In genomic region chr6:115601715-115602523, GRCm38 (mm10) we compare ENCODE assay signal across 8 mouse cellular contexts. TPM values are rescaled to one million over a fixed set of nuclear protein-coding genes. Genes with fewer than 3 reads are reported as not detected.
A peak's percentile ranks its signal among the peaks of the same experiment; 100 is the strongest.
DNase-seq lines count a peak whose midpoint lies in the region; ATAC-seq lines count a peak whose summit lies in the region.

TSS of gene Mkrn2 (plus strand) at chr6:115601902.

- H3K9ac ChIP-seq in hindbrain, embryonic 15.5 days: peak within 1 kb of the TSS; percentile 66

- DNase-seq in ZHBTc4 (ENCODE audit: low read depth, low spot score): peak; percentile 93
- peak; percentile 86 to 89 for DNase-seq in cerebellum, postnatal 36 days
- peak; percentile 85 for DNase-seq in gastrocnemius, adult 18-20 months (ENCODE audit: low spot score)
- DNase-seq in layer of hippocampus, postnatal 36 days: peak; percentile 68 to 71
- peak; percentile 86 for DNase-seq in retina, postnatal 7 days (ENCODE audit: low read depth, low spot score)
- peak; percentile 64 to 83 for DNase-seq in urinary bladder, adult 18-20 months (ENCODE audit: low spot score in 2 of 2)

- H3K9me3 ChIP-seq in hindbrain, embryonic 15.5 days: no peaks in the 10 kb centered on the region

- under 1% methylated on average over 60 of the region's 61 CpGs for WGBS in hindbrain, embryonic 15.5 days
- WGBS in macrophage (ENCODE audit: missing documents): under 1% methylated on average over 61 of the region's 61 CpGs

- no peaks in the 10 kb centered on the region for H3K27me3 ChIP-seq in hindbrain, embryonic 15.5 days

- H3K4me2 ChIP-seq in hindbrain, embryonic 15.5 days: peak within 1 kb of the TSS; percentile 78

- no peaks in the 10 kb centered on the region for H3K36me3 ChIP-seq in hindbrain, embryonic 15.5 days
- no peaks in the 10 kb centered on the region for H3K36me3 ChIP-seq in macrophage (ENCODE audit: inconsistent target)

- H3K79me2 ChIP-seq in macrophage (ENCODE audit: inconsistent target): peaks cover 46% of the 10 kb centered on the region

- ATAC-seq in hindbrain, embryonic 15.5 days (ENCODE audit: low FRiP score, low read depth): peak; percentile 90

- H3K4me3 ChIP-seq in hindbrain, embryonic 15.5 days: peak within 1 kb of the TSS; percentile 75
- H3K4me3 ChIP-seq in macrophage (ENCODE audit: inconsistent target): peak within 1 kb of the TSS; percentile 79

- peak within 1 kb of the TSS; percentile 87 for H3K27ac ChIP-seq in hindbrain, embryonic 15.5 days (replicated peaks)
- H3K27ac ChIP-seq in macrophage: peak within 1 kb of the TSS; percentile 2; the same call in 1 of the 2 replicates

- H3K4me1 ChIP-seq in hindbrain, embryonic 15.5 days (replicated peaks): peaks cover 15% of the 10 kb centered on the region

RNA-seq across cellular contexts. Expression of gene Mkrn2, which starts in this region (rescaled TPM):
- total RNA-seq in gastrocnemius, adult 18-20 months (2021): 10 to 100 TPM; 52.8 to 52.9 TPM
- polyA plus RNA-seq in hindbrain, embryonic 15.5 days (2015; fragmentation: Nextera tagmentation; extraction: Ambion mirVana): 32.0 and 36.7 TPM in 2 replicates
- 10 to 100 TPM; 32.8 to 34.0 TPM for total RNA-seq in layer of hippocampus, postnatal 36 days (2021)
- total RNA-seq in macrophage (2018; cell fraction: chromatin; rRNA removed): 10 to 100 TPM in 9 of 26 experiments, 1 to 10 TPM in 15, under 1 TPM in 2; 0.85 to 17.7 (median 6.2) TPM
- 10 to 100 TPM in 5 of 26 experiments, 1 to 10 TPM in 21; 4.3 to 12.0 (median 8.3) TPM for total RNA-seq in macrophage (2018; cell fraction: cytosol; rRNA removed)
- total RNA-seq in macrophage (2018; cell fraction: nucleus; rRNA removed): 10 to 100 TPM in 5 of 26 experiments, 1 to 10 TPM in 21; 1.3 to 24.0 (median 4.9) TPM
- 6.5 to 7.7 TPM (median 7.1 TPM) in 3 replicates for polyA plus RNA-seq in macrophage (2018)

Comparison
In these comparisons a context has a peak if more than half of its experiments do, and no peak if none do; other contexts are left out.
1. Peak in every context shown above with its lines: DNase-seq, ATAC-seq, H3K4me3 ChIP-seq and H3K27ac ChIP-seq.